Mouse (Mus musculus) small intestine, adult 2 months (tissue): ENCODE data around the gene Prox2. TPM values are rescaled to one million over a fixed set of nuclear protein-coding genes. Genes with fewer than 3 reads are reported as not detected.

Experiments
- H3K27ac ChIP-seq: fragments of 200-500 bp; 2 replicates; pipeline ENCODE4 v1.5.1; 2012; ENCODE audit warnings: low read depth, low read length, control low read depth, inconsistent platforms; ENCODE audit not compliant: insufficient read depth
- H3K27me3 ChIP-seq: fragments of 200-500 bp; 2 replicates; pipeline ENCODE4 v1.6.1; 2012; ENCODE audit warnings: mild to moderate bottlenecking, moderate library complexity, low read length, inconsistent platforms; ENCODE audit not compliant: control insufficient read depth, insufficient read depth
- H3K36me3 ChIP-seq: fragments of 200-500 bp; 2 replicates; pipeline ENCODE4 v1.6.1; 2012; ENCODE audit warnings: mild to moderate bottlenecking, low read length, control low read depth, inconsistent platforms; ENCODE audit not compliant: control insufficient read depth, insufficient read depth
- H3K4me1 ChIP-seq: fragments of 200-500 bp; 2 replicates; pipeline ENCODE4 v1.6.1; 2012; ENCODE audit warnings: low read length, inconsistent platforms, mixed read lengths; ENCODE audit not compliant: control insufficient read depth, insufficient read depth, insufficient read length
- H3K4me3 ChIP-seq: fragments of 200-500 bp; 2 replicates; pipeline ENCODE4 v1.5.1; 2012; ENCODE audit warnings: low read depth, mild to moderate bottlenecking, control low read depth, inconsistent platforms, low read length, moderate library complexity
- CTCF ChIP-seq: fragments of 200-500 bp; IDR thresholded peaks from 2 replicates; pipeline ENCODE4 v1.5.1; 2012; ENCODE audit warnings: low read depth, mild to moderate bottlenecking, control low read depth, inconsistent platforms, low read length, moderate library complexity, mixed read lengths; ENCODE audit not compliant: insufficient replicate concordance, insufficient read length; ENCODE audit errors: extremely low read depth
- POLR2A ChIP-seq: fragments of 200-500 bp; IDR thresholded peaks from 2 replicates; pipeline ENCODE4 v1.6.1; 2012; ENCODE audit warnings: low read depth, mild to moderate bottlenecking, control low read depth, inconsistent platforms, low read length, moderate library complexity
- WGBS: fragments of 180-500 bp; shearing (Covaris S2); methylation state at CpG from one replicate; pipeline ENCODE4 v1.1.7; 2018; 5-methylcytosine and 5-hydroxymethylcytosine counted together
- polyA plus RNA-seq: library from polyadenylated mRNA; depleted of rRNA; stranded (reverse); fragments of >200 nt; gene quantifications from 2 replicates; pipeline ENCODE4 v1.2.3, GENCODE M21; 2012

Prox2 gene
- polyA plus RNA-seq, 1 experiment, result 1.3 TPM

DNA sequence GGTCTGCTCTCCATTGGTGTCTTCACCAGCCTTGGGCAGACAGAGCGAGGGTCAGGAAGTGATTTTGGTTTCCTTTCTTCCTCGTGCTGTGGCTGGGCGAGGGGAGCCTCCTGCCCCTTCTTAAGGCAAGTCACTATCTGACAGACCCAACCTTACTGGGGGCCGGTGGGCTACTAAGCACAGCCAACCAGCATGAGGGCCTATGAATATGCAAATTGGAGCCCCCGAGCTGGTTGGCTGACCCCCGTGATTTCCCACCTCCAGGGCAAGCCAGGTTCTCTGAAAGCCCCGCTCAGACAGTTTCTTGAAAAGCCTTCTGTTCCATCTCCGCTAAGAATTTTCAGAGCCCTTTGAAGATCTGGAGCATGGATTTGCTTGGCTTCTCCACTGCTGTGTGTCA is 4.3 kb downstream of the Prox2 start:
- H3K4me3 ChIP-seq, result no peak overlapping the region
- H3K27me3 ChIP-seq, result no peaks in the 10 kb centered on the region
- no peak overlapping the region for H3K27ac ChIP-seq
- WGBS, result 57% methylated on average over 8 of the region's 8 CpGs
- TF ChIP-seq POLR2A (no peak), CTCF (no peak)
- H3K36me3 ChIP-seq, result no peaks in the 10 kb centered on the region
- H3K4me1 ChIP-seq, result peaks cover 9% of the 10 kb centered on the region; the same call in 1 of the 2 replicates

DNA sequence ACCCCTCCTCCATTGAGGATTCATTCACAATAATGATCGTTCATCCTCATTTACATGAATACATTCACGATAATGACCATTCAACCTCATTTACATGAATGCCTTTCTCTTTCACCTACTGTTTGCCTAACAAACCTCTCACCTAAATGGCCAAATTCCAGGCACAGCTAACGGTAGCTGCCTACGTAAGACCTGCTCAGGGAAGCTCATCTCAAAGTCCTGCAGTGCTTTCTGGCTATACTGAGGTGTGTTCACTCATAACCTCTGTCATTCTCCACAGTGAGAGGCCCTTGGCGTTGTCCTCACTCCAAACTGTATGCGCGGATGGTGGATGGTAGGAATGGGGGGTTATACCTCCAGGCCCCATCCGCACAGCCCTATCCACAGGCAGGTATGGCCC is 5.8 kb downstream of the Prox2 start:
- Histone ChIP-seq H3K4me1 (peaks cover 7% of the 10 kb centered on the region; the same call in 1 of the 2 replicates), H3K27me3 (no peaks in the 10 kb centered on the region), H3K27ac (no peak overlapping the region), H3K4me3 (no peak overlapping the region), H3K36me3 (no peaks in the 10 kb centered on the region)
- WGBS, result 79% methylated on average over 8 of the region's 8 CpGs
- TF ChIP-seq POLR2A, result no peak
- no peak for TF ChIP-seq CTCF

DNA sequence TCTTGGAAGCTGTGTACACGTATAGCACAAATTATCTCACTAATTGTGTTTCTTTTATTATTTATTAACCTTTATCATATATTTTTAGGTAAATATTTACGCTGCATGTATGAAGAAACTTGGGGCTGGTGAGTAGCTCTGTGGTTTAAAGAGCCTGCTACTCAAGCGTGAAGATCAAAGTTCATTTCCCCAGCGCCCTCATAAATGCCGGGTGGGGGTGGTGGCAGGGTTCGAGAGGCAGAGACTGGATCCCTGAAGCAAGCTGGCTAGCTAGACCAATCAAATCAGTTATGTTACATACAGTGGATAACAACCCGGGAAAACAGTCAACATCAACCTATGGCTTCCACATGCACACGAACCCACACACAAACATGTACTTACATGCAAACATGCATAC is 7.5 kb downstream of the Prox2 start:
- no peak for TF ChIP-seq POLR2A
- no peak for TF ChIP-seq CTCF

DNA sequence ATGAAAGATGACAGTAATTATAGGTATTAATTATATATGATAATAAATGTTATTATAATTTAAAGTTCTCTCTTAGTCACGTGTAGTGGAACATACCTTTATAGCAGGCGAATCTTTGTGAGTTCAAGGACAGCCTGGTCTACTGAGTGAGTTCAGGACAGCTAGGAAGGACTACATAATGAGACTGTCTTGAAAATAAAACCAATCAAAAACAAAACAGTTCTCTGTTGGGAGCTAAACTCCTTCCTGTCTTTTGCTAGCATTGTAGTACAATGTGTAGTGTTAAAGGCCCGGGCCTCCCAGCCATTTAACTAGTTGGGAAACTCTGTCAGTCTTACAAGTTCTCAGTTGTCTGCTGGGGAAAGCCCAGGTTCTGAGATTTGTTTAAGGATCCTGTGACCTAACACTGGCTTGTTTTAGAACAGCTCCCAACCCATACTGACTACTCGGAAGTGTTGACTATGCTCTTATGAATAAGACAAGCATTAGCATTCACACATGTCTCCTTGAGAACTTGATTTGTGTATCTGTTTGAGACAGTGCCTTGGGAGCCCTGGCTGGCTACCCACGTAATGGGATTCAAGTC is 8.9 kb downstream of the Prox2 start:
- peaks cover 6% of the 10 kb centered on the region; the same call in 1 of the 2 replicates for H3K4me1 ChIP-seq
- no peaks in the 10 kb centered on the region for H3K36me3 ChIP-seq
- no peaks in the 10 kb centered on the region for H3K27me3 ChIP-seq
- WGBS, result 85% methylated on average over 5 of the region's 5 CpGs
- no peak overlapping the region for H3K4me3 ChIP-seq
- TF ChIP-seq POLR2A, result no peak
- no peak for TF ChIP-seq CTCF
- H3K27ac ChIP-seq, result no peak overlapping the region

More for the DNA sequence above, 7.5 kb downstream of the Prox2 start:
- H3K27me3 ChIP-seq, result no peaks in the 10 kb centered on the region
- no peak overlapping the region for H3K4me3 ChIP-seq
- H3K4me1 ChIP-seq, result peaks cover 6% of the 10 kb centered on the region; the same call in 1 of the 2 replicates
- no peaks in the 10 kb centered on the region for H3K36me3 ChIP-seq
- 33% methylated on average over 8 of the region's 8 CpGs for WGBS
- H3K27ac ChIP-seq, result no peak overlapping the region

DNA sequence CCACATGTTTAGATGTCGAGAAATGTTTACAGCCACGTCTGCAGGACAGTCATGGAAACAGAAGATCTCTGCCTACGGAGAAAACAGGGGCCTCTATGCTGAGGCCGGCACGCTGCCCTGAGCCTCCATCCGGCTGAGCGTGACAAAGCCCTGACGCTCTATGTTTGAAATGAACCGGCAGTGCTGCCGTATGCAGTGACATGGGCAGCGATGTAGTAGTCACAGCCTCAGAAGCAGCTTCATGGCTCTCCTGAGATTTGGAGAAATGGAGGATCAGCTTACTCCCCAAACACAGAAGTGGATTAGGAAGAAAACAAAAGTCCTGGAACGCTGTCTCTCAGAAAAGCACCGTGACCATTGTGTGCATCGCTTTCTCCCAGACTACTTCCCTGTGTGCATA is 9.6 kb downstream of the Prox2 start:
- 79% methylated on average over 14 of the region's 14 CpGs for WGBS
- no peak overlapping the region for H3K27ac ChIP-seq
- peaks cover 6% of the 10 kb centered on the region; the same call in 1 of the 2 replicates for H3K4me1 ChIP-seq
- no peaks in the 10 kb centered on the region for H3K36me3 ChIP-seq
- no peak overlapping the region for H3K4me3 ChIP-seq
- TF ChIP-seq CTCF (no peak), POLR2A (no peak)
- H3K27me3 ChIP-seq, result no peaks in the 10 kb centered on the region

DNA sequence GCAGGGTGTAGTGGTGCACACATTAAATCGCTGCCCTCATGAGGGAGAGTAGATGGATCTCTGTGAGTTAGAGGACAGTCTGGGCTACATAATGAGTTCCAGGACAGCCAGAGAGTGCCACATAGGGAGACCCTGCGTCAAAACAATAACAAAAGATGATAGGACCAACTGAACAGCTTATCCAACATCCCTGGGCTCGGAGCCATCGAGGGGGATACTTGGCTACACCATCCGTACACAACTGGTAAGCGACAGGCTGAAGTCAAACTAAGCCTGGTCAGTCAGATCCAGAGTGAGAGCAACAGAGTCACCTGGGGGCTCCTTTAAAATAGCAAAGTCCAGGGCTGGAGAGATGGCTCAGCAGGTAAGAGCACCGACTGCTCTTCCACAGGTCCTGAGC is 14.7 kb downstream of the Prox2 start:
- H3K27me3 ChIP-seq, result no peaks in the 10 kb centered on the region
- H3K27ac ChIP-seq, result no peak overlapping the region
- WGBS, result 84% methylated on average over 7 of the region's 7 CpGs
- H3K4me3 ChIP-seq, result no peak overlapping the region
- no peaks in the 10 kb centered on the region for H3K36me3 ChIP-seq
- TF ChIP-seq POLR2A, result no peak
- TF ChIP-seq CTCF, result no peak
- no peaks in the 10 kb centered on the region; the same call in 1 of the 2 replicates for H3K4me1 ChIP-seq

DNA sequence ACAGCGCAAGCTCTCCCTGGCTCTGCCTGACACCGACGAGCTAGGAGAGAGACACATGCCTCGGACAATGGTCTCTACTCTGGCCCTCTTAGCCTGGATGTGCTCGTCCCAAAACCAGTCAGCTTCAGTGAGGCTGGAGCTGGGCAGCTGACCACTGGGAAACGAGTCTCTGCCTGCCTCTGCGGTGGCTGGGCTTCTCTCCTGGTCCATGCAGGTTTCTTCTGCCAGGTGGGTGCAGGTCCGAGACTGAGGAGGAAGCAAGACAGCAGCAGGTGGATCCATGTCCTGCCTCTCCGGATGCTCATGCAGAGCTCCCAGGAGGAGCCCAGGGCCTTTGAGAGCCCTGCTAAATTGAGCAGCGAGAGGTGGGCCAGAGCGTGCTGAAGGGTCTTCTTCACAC is 15.4 kb downstream of the Prox2 start:
- Histone ChIP-seq H3K4me1 (no peaks in the 10 kb centered on the region; the same call in 1 of the 2 replicates), H3K36me3 (no peaks in the 10 kb centered on the region), H3K27ac (no peak overlapping the region), H3K27me3 (no peaks in the 10 kb centered on the region), H3K4me3 (no peak overlapping the region)
- WGBS, result 90% methylated on average over 11 of the region's 11 CpGs
- no peak for TF ChIP-seq CTCF
- TF ChIP-seq POLR2A, result no peak
